Mouse (Mus musculus): ENCODE results near the gene Akain1.

Gene Akain1

GRCm38 (mm10) chr17:69487884-69488283 lies 48.8 kb downstream of the Akain1 start:
- no peak for DNase-seq

DNA sequence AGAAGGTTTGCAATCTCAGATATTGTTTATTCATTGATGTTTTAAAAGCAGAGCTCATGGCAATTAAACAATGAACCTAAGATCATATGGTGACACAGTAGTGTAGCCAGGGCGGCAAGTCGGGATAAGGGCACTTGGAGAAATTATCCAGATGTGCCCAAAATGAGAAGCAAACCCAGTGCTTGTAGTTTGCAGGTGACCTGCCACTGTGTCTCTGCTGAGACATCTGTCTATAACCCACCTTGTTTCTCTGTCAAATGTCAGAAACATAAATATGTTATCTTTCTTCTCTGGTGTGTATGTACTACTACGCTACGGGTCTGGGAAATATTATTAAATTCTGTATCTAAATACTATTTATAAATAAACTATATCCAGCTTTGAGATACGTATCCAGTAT lies 49.7 kb downstream of the Akain1 start:
- no peak for DNase-seq

DNA sequence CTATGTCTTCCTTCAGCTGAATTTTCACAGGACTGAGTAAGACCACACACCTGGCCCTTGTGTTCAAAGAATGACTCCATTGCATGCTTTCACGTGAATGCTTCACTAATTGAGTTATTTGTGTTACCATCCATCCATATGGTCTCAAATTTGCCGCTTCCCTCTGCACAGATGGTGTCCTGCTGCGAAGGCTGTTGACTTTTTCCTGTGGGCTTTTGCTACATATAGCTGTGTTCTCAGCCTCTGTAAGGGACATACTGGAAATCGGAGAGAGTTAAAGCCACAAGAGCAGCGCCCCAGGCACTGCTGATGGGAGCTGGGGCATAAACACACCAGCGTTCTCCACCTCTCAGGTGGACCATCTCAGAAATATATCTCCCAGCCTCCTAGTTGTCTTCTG lies 53.2 kb downstream of the Akain1 start:
- DNase-seq = peak; percentile 32

DNA sequence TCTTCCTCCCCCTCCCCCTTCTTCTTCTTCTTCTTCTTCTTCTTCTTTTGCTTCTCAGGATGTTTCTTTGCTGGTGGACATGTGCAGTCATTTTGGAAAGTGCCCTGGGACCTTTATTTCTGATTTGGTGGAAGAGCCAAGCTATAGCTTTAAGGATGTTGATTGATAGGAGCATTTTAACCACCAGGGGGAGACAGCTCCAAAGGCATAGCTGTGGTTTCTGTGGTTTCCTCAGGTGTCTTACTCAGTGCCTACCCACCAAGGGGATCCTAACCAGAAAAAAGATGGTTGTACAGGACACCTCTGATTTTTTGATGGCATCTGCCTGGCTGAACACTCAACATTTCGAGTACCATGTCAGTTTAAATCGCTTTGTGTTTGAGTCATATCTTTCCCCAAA lies 56.4 kb downstream of the Akain1 start:
- no peak for DNase-seq

- no peak for DNase-seq
Measured at GRCm38 (mm10) chr17:69496125-69496524, 57.0 kb downstream of the Akain1 start.

GRCm38 (mm10) chr17:69497315-69497714 lies 58.2 kb downstream of the Akain1 start:
- DNase-seq = no peak

DNA sequence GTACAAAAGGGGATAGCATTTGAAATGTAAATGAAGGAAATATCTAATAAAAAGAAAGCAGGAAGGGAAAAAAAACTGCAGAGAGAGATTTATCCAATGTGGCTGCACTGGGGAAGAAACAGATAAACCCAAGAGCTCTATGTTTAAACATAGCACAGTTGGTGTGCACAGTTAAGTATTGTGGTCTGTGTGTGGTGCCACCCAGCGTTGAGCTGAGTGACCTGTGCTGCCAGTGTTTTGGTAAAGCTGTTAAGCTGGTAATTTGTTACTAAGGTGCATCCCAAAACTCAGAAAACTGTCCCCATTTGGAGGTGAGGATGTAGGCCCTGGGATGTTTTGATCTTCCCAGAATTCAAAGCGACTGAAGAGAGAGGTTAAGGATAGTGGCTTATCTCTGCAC lies 59.8 kb downstream of the Akain1 start:
- DNase-seq = no peak

GRCm38 (mm10) chr17:69499441-69499840 lies 60.3 kb downstream of the Akain1 start:
- DNase-seq = no peak

DNA sequence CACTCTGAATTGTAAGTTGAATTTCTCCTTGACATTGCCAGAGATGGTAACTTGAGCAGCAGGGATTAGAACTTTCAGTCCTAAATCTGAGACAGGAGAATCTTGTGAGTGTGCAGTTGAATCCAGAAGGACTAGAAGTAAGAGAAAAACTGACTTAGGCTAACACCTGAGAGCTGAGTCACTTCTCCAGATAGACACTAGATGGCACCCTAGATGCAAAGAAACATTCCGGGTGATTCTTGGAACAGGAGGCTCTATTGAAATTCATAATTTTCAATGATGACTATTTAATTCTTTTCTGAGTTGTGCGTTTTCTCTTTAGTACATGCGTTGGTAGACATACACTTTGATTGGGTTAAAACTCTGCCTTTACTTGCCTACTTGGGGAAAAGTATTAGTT lies 66.9 kb downstream of the Akain1 start:
- DNase-seq = no peak

DNA sequence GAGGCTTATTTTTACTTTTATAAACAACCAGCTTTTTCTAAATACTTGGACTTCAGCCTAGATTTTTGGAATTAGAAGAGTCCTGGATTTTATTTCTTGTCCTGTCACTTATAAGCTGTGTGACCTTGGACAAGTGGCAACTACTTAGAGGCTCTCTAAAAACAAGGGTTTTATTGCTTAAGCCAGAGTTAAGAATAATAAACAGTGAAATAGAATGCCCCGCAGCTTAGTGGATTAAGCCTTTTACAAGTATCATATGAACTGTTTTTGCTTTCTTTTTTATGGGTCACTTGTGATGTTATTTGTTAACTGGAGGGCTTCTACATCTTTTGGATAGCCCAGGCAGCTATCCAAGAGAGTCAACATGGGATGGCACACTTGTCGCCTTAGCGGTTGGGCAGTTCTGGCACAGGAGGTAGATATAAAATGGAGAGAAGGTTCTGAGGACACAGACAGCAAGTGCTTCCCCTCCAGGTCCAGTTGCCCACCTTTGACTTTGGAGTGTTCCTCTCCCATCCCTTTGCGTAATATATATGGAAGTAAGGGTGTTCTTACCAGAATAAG lies 77.3 kb downstream of the Akain1 start:
- no peak for DNase-seq

DNA sequence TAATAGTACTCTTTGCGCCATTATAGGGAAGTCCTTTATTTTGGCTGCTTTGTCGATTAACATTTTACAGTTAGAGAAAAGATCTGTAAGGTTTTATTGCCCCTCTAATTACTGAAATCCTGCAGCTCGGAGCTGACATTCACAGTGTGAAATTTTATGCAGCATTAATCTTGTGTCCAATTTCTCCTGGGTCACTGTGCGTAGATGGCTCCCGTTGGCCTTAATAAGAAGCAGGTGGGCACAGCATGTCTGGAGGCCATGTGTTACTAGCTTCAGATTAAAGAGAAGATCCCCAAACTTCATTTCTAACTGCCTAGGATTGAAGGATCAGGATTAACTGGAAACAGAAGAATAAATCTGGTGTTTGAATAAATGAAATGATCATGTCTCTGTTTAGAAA lies 92.3 kb downstream of the Akain1 start:
- DNase-seq = no peak
